10 mouse cellular contexts compared by ENCODE assay signal in genomic region chr12:40243821-40244221, GRCm38 (mm10). TPM values are rescaled to one million over a fixed set of nuclear protein-coding genes. Genes with fewer than 3 reads are reported as not detected.
DNase-seq lines count a peak whose midpoint lies in the region; ATAC-seq and TF ChIP-seq lines count a peak whose summit lies in the region.
"Had no signal": no experiment of that assay in that cellular context is flagged by ENCODE, and none has a peak within 500 bp of the region (broad histone marks: within the 10 kb centered on the region; RNA-seq: fewer than 3 reads in every experiment).

No protein-coding gene starts in this region.

- intact Hi-C loops in gastrocnemius, adult 2 months (cut with DNase I), result no loop called here

- H3K4me3 ChIP-seq in gastrocnemius, adult 2 months, result peak overlapping the region; percentile 18; the same call in 1 of the 2 replicates
- H3K4me3 ChIP-seq in hindbrain, embryonic 14.5 days (replicated peaks; ENCODE audit: low read length), result no peak overlapping the region
- H3K4me3 ChIP-seq in lung, postnatal 0 days (ENCODE audit: low read depth, low read length), result no peak overlapping the region
- H3K4me3 ChIP-seq: embryonic facial prominence, embryonic 15.5 days had no signal

- H3K4me1 ChIP-seq in hindbrain, embryonic 14.5 days (replicated peaks; ENCODE audit: control insufficient read depth, insufficient read depth, low read length), result no peaks in the 10 kb centered on the region
- peaks cover 7% of the 10 kb centered on the region; the same call in 1 of the 2 replicates for H3K4me1 ChIP-seq in lung, postnatal 0 days (ENCODE audit: insufficient read depth, low read depth, low read length)
- H3K4me1 ChIP-seq: embryonic facial prominence, embryonic 15.5 days had no signal

- H3K27ac ChIP-seq in gastrocnemius, adult 2 months, result no peak overlapping the region
- no peak overlapping the region for H3K27ac ChIP-seq in hindbrain, embryonic 14.5 days
- no peak overlapping the region for H3K27ac ChIP-seq in lung, postnatal 0 days (ENCODE audit: low read length)
- H3K27ac ChIP-seq: embryonic facial prominence, embryonic 15.5 days had no signal

- TF ChIP-seq EP300 in lung, postnatal 0 days (IDR thresholded peaks at IDR 0.05), result no peak

- H3K9me3 ChIP-seq in hindbrain, embryonic 14.5 days (ENCODE audit: control insufficient read depth, low read length), result no peaks in the 10 kb centered on the region
- H3K9me3 ChIP-seq in lung, postnatal 0 days (ENCODE audit: low read length), result no peaks in the 10 kb centered on the region
- H3K9me3 ChIP-seq: embryonic facial prominence, embryonic 15.5 days had no signal

- no peak for TF ChIP-seq CTCF in gastrocnemius, adult 2 months (IDR thresholded peaks at IDR 0.05)
- no peak for TF ChIP-seq CTCF in lung, postnatal 0 days (IDR thresholded peaks at IDR 0.05)

- no peaks in the 10 kb centered on the region for H3K36me3 ChIP-seq in hindbrain, embryonic 14.5 days (replicated peaks; ENCODE audit: control insufficient read depth, insufficient read depth)
- no peaks in the 10 kb centered on the region for H3K36me3 ChIP-seq in lung, postnatal 0 days (ENCODE audit: insufficient read depth, low read length)
- H3K36me3 ChIP-seq: embryonic facial prominence, embryonic 15.5 days had no signal

- no peak overlapping the region for H3K4me2 ChIP-seq in hindbrain, embryonic 14.5 days (replicated peaks)
- 0 out of 2 replicates have a peak overlapping the region, but pooled peaks have one; percentile 15 for H3K4me2 ChIP-seq in lung, postnatal 0 days (replicated peaks; ENCODE audit: low read depth, low read length)
- H3K4me2 ChIP-seq: embryonic facial prominence, embryonic 15.5 days had no signal

- no peak for ATAC-seq in hindbrain, embryonic 14.5 days (ENCODE audit: low FRiP score)
- 0 out of 2 replicates have a peak, but pooled peaks have one; percentile 8 for ATAC-seq in lung, postnatal 0 days
- ATAC-seq in megakaryocyte progenitor cell, adult 5-6 weeks (replicated peaks; ENCODE audit: poor library complexity), result no peak

- no peak overlapping the region for H3K9ac ChIP-seq in hindbrain, embryonic 14.5 days
- no peak overlapping the region for H3K9ac ChIP-seq in lung, postnatal 0 days (replicated peaks; ENCODE audit: low read depth)
- H3K9ac ChIP-seq: embryonic facial prominence, embryonic 15.5 days had no signal

- peak; percentile 61 for DNase-seq in layer of hippocampus, adult 11-12 months (ENCODE audit: low spot score)
- DNase-seq in layer of hippocampus, adult 9-10 months (ENCODE audit: low spot score), result no peak
- peak; percentile 90 for DNase-seq in adrenal gland, adult 8-10 months
- DNase-seq in gastrocnemius, adult 2 months, result peak; percentile 66
- peak; percentile 58 for DNase-seq in hindbrain, embryonic 14.5 days (ENCODE audit: low spot score)
- peak; percentile 70 for DNase-seq in lung, postnatal 0 days (ENCODE audit: low spot score)
- DNase-seq in urinary bladder, postnatal 25 days (ENCODE audit: low spot score), result peak; percentile 34

- WGBS in hindbrain, embryonic 14.5 days, result 41% methylated on average over 11 of the region's 11 CpGs
- 22% methylated on average over 11 of the region's 11 CpGs for WGBS in lung, postnatal 0 days

- H3K27me3 ChIP-seq in hindbrain, embryonic 14.5 days (ENCODE audit: control insufficient read depth, insufficient read depth, low read length), result no peaks in the 10 kb centered on the region
- H3K27me3 ChIP-seq in lung, postnatal 0 days (replicated peaks; ENCODE audit: insufficient read depth, low read length), result no peaks in the 10 kb centered on the region
- H3K27me3 ChIP-seq: embryonic facial prominence, embryonic 15.5 days had no signal

RNA-seq across cellular contexts. Expression of gene Ifrd1, which starts 4.5 kb away (rescaled TPM):
- 100 to 1,000 TPM; 109 to 173 (median 167) TPM for total RNA-seq in adrenal gland, adult 8-10 months (2022)
- 100 to 1,000 TPM; 106 to 137 TPM for total RNA-seq in gastrocnemius, adult 2 months (2021)
- polyA plus RNA-seq in hindbrain, embryonic 14.5 days (2014; fragmentation: Nextera tagmentation; extraction: Ambion mirVana), result 178 and 205 TPM in 2 replicates
- polyA plus RNA-seq in lung, postnatal 0 days (2015; fragmentation: Nextera tagmentation; extraction: Ambion mirVana), result 167 and 192 TPM in 2 replicates
- 145 and 175 TPM in 2 replicates for total RNA-seq in megakaryocyte progenitor cell, adult 5-6 weeks (2015)
- 111 and 112 TPM in 2 replicates for total RNA-seq in megakaryocyte progenitor cell, adult 5-6 weeks (2017)

RNA-seq across cellular contexts. Expression of gene Lsmem1, which starts 44.5 kb away (rescaled TPM):
- total RNA-seq in adrenal gland, adult 8-10 months (2022), result under 1 TPM in 3 of 4 experiments, not detected in 1; 0.14 to 0.56 (median 0.28) TPM
- total RNA-seq in gastrocnemius, adult 2 months (2021), result 10 to 100 TPM; 55.8 to 58.6 TPM
- polyA plus RNA-seq in hindbrain, embryonic 14.5 days (2014; fragmentation: Nextera tagmentation; extraction: Ambion mirVana), result 0.10 TPM in 1 of 2 replicates, not detected in the other
- polyA plus RNA-seq in lung, postnatal 0 days (2015; fragmentation: Nextera tagmentation; extraction: Ambion mirVana), result 0.16 and 0.38 TPM in 2 replicates
- total RNA-seq in megakaryocyte progenitor cell, adult 5-6 weeks (2015), result not detected in 2 replicates
- total RNA-seq in megakaryocyte progenitor cell, adult 5-6 weeks (2017), result 0.24 and 0.54 TPM in 2 replicates
- total RNA-seq: MEL had no signal

Comparison
In these comparisons a context has a peak if more than half of its experiments do, and no peak if none do; other contexts are left out.
1. RNA of gene Lsmem1, which starts 44.5 kb away (total RNA-seq): 55.8 to 58.6 TPM in gastrocnemius, adult 2 months; 0.24 to 0.54 TPM in megakaryocyte progenitor cell, adult 5-6 weeks and 0.14 to 0.56 TPM in adrenal gland, adult 8-10 months; every median in the first group is over 10 times any median in the second.